Mouse (Mus musculus) MEL (cell line): ENCODE data around the gene Hist1h1c. TPM values are rescaled to one million over a fixed set of nuclear protein-coding genes. Genes with fewer than 3 reads are reported as not detected.
A peak's percentile ranks its signal among the peaks of the same experiment; 100 is the strongest.

ENCODE experiments used
- DNase-seq: peaks from one replicate; pipeline ENCODE4 v3.0.0; 2011; ENCODE audit warnings: low read depth, low spot score
- H3K27ac ChIP-seq: 2 replicates; pipeline ENCODE4 v1.5.1; 2012; ENCODE audit warnings: low read depth, mild to moderate bottlenecking, control low read depth, low read length, moderate library complexity; ENCODE audit not compliant: control insufficient read depth
- H3K27me3 ChIP-seq, 2 experiments: fragments of 150-350 bp in 1 of 2; sonication (generic) in 1 of 2; 2 replicates each; pipeline ENCODE4 v1.6.1; 2012; ENCODE audit warnings: low read length in 2 of 2, mild to moderate bottlenecking in 2 of 2, improper control_type of control experiment in 1 of 2, moderate library complexity in 1 of 2; ENCODE audit not compliant: insufficient read depth in 2 of 2, control insufficient read depth in 1 of 2
- H3K36me3 ChIP-seq, 2 experiments: 2 replicates each; pipeline ENCODE4 v1.6.1; 2012 to 2014; ENCODE audit warnings: low read length in 2 of 2, improper control_type of control experiment in 1 of 2, inconsistent platforms in 1 of 2, mild to moderate bottlenecking in 1 of 2; ENCODE audit not compliant: insufficient read depth in 2 of 2, control insufficient read depth in 1 of 2
- H3K4me1 ChIP-seq, 2 experiments: fragments of 150-350 bp in 1 of 2; sonication (generic) in 1 of 2; 2 replicates each; pipeline ENCODE4 v1.6.1; 2012; ENCODE audit warnings: low read length in 2 of 2, improper control_type of control experiment in 1 of 2, mild to moderate bottlenecking in 1 of 2; ENCODE audit not compliant: insufficient read depth in 2 of 2, control insufficient read depth in 1 of 2
- H3K4me3 ChIP-seq, 2 experiments: fragments of 150-350 bp in 1 of 2; sonication (generic) in 1 of 2; 2 replicates each; pipeline ENCODE4 v1.5.1; 2012; ENCODE audit warnings: low read depth in 2 of 2, low read length in 2 of 2, mild to moderate bottlenecking in 2 of 2, moderate library complexity in 2 of 2, control low read depth in 1 of 2, improper control_type of control experiment in 1 of 2; ENCODE audit not compliant: control insufficient read depth in 1 of 2, insufficient read depth in 1 of 2
- H3K79me2 ChIP-seq: 2 replicates; pipeline ENCODE4 v1.6.1; 2012; ENCODE audit warnings: mild to moderate bottlenecking, low read length, moderate library complexity; ENCODE audit not compliant: control insufficient read depth, poor library complexity, insufficient read depth
- H3K9ac ChIP-seq: 2 replicates; pipeline ENCODE4 v1.6.1; 2012; ENCODE audit warnings: low read depth, mild to moderate bottlenecking, control low read depth, low read length, moderate library complexity; ENCODE audit not compliant: control insufficient read depth, poor library complexity, severe bottlenecking
- H3K9me3 ChIP-seq: fragments of 150-350 bp; sonication (generic); replicated peaks from 2 replicates; pipeline ENCODE4 v1.6.1; 2012; ENCODE audit warnings: mild to moderate bottlenecking, low read length, improper control_type of control experiment, moderate library complexity; ENCODE audit not compliant: insufficient read depth
- BHLHE40 ChIP-seq: IDR thresholded peaks from 2 replicates; pipeline ENCODE4 v1.6.1; 2012; ENCODE audit warnings: low read depth, mild to moderate bottlenecking, inconsistent platforms, low read length, improper control_type of control experiment, borderline replicate concordance
- CHD2 ChIP-seq: IDR thresholded peaks from 2 replicates; pipeline ENCODE4 v1.6.1; 2011; ENCODE audit warnings: low read length, improper control_type of control experiment
- CTCF ChIP-seq, 3 experiments: IDR thresholded peaks in 2 of 3; conservative IDR thresholded peaks in 1 of 3; 2 replicates each; pipeline ENCODE4 v1.5.1; 2011 to 2012; ENCODE audit warnings: low read length in 3 of 3, low read depth in 2 of 3, mild to moderate bottlenecking in 2 of 3, improper control_type of control experiment in 1 of 3, inconsistent platforms in 1 of 3, mixed read lengths in 1 of 3, moderate library complexity in 1 of 3; ENCODE audit not compliant: control insufficient read depth in 1 of 3, insufficient read depth in 1 of 3, poor library complexity in 1 of 3, severe bottlenecking in 1 of 3
- E2F4 ChIP-seq: IDR thresholded peaks from 2 replicates; pipeline ENCODE4 v1.6.1; 2011; ENCODE audit warnings: low read depth, low read length, improper control_type of control experiment, borderline replicate concordance
- ELF1 ChIP-seq: IDR thresholded peaks from 2 replicates; pipeline ENCODE4 v1.6.1; 2014; ENCODE audit warnings: low read depth, mild to moderate bottlenecking, inconsistent platforms, low read length, improper control_type of control experiment, moderate library complexity
- ETS1 ChIP-seq: IDR thresholded peaks from 2 replicates; pipeline ENCODE4 v1.6.1; 2012; ENCODE audit warnings: low read depth, mild to moderate bottlenecking, inconsistent platforms, low read length, improper control_type of control experiment, moderate library complexity
- GABPA ChIP-seq: IDR thresholded peaks from 2 replicates; pipeline ENCODE4 v1.6.1; 2012; ENCODE audit warnings: low read depth, mild to moderate bottlenecking, inconsistent platforms, low read length, improper control_type of control experiment, moderate library complexity
- KAT2A ChIP-seq: conservative IDR thresholded peaks from 2 replicates; pipeline ENCODE4 v1.6.1; 2012; ENCODE audit warnings: low read depth, low read length, improper control_type of control experiment, inconsistent platforms
- MAX ChIP-seq: IDR thresholded peaks from 2 replicates; pipeline ENCODE4 v1.6.1; 2011; ENCODE audit warnings: low read length, improper control_type of control experiment
- NELFE ChIP-seq: IDR thresholded peaks from 2 replicates; pipeline ENCODE4 v1.6.1; 2011; ENCODE audit warnings: low read depth, low read length, improper control_type of control experiment
- RAD21 ChIP-seq: IDR thresholded peaks from 2 replicates; pipeline ENCODE4 v1.6.1; 2011; ENCODE audit warnings: mild to moderate bottlenecking, low read depth, low read length, improper control_type of control experiment
- SMC3 ChIP-seq: IDR thresholded peaks from 2 replicates; pipeline ENCODE4 v1.6.1; 2011; ENCODE audit warnings: low read depth, low read length, improper control_type of control experiment
- USF2 ChIP-seq, 2 experiments: IDR thresholded peaks; 2 replicates each; pipeline ENCODE4 v1.6.1; 2011 to 2012; ENCODE audit warnings: improper control_type of control experiment in 2 of 2, low read length in 2 of 2, borderline replicate concordance in 1 of 2, inconsistent platforms in 1 of 2, low read depth in 1 of 2, mild to moderate bottlenecking in 1 of 2; ENCODE audit not compliant: insufficient read depth in 1 of 2
- ZC3H11A ChIP-seq: IDR thresholded peaks from 2 replicates; pipeline ENCODE4 v1.6.1; 2012; ENCODE audit warnings: low read depth, mild to moderate bottlenecking, inconsistent platforms, low read length, improper control_type of control experiment
- ZNF384 ChIP-seq: IDR thresholded peaks from 2 replicates; pipeline ENCODE4 v1.6.1; 2012; ENCODE audit warnings: low read depth, mild to moderate bottlenecking, inconsistent platforms, low read length, improper control_type of control experiment
- polyA plus RNA-seq, 2 experiments: library from polyadenylated mRNA; stranded (reverse) in 1 of 2; unstranded in 1 of 2; fragments of >175 nt in 1 of 2; fragments of >200 nt in 1 of 2; gene quantifications; 2 replicates each; pipeline versions ENCODE4 v1.2.1 to v1.2.4; 2012; ENCODE audit warnings: low replicate concordance in 2 of 2, low read depth in 1 of 2; ENCODE audit not compliant: insufficient read length in 2 of 2, insufficient read depth in 1 of 2, missing spikeins in 1 of 2
- total RNA-seq: library from RNA; depleted of rRNA; stranded (reverse); fragments of 300-350 nt; gene quantifications from 2 replicates; pipeline ENCODE4 v1.2.3, GENCODE M21; 2012

Gene Hist1h1c
- total and polyA plus RNA-seq, 3 experiments = 3.8 to 348 TPM; not detected in 1

DNA sequence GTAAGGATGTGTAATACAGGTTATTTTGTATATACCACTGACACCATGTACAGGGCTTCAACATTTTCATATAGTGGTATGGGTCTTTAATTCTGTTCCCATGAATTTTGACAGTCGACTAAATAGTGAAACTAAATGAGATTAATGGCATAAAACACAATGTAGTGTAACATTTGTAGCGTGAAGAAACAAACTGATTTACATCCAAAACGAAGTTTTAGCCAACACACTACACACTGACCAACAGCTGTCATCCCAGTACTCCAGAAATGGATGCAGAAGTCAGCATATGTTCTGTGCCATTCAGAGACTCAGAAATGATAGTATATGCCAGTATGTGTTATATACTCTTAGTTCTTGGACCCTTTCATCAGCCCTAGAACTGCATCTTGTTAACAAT, 19.3 kb downstream of the Hist1h1c start:
- Histone ChIP-seq H3K9ac (peak overlapping the region; percentile 67), H3K9me3 (no peaks in the 10 kb centered on the region)
- DNase-seq = no peak
- TF ChIP-seq ETS1 = no peak
- TF ChIP-seq ZNF384 = no peak
- no peak for TF ChIP-seq SMC3
- no peak for TF ChIP-seq ELF1
- no peak for TF ChIP-seq BHLHE40
- no peak for TF ChIP-seq GABPA
- no peak for TF ChIP-seq CHD2
- no peak for TF ChIP-seq USF2 (IDR thresholded peaks at IDR 0.05; ENCODE audit: borderline replicate concordance in 1 of 2, insufficient read depth in 1 of 2, low read depth in 1 of 2, low read length in 2 of 2)
- no peak for TF ChIP-seq KAT2A
- TF ChIP-seq, all 39 proteins: peak for 0
- Histone ChIP-seq H3K4me3 (no peak overlapping the region), H3K36me3 (peaks cover 0 to 50% of the 10 kb centered on the region in 2 experiments; a peak in 2 of 4 replicates), H3K27ac (peak overlapping the region; percentile 70), H3K27me3 (no peaks in the 10 kb centered on the region), H3K79me2 (no peaks in the 10 kb centered on the region), H3K4me1 (peaks cover 0 to 11% of the 10 kb centered on the region in 2 experiments; a peak in 2 of 4 replicates)

DNA sequence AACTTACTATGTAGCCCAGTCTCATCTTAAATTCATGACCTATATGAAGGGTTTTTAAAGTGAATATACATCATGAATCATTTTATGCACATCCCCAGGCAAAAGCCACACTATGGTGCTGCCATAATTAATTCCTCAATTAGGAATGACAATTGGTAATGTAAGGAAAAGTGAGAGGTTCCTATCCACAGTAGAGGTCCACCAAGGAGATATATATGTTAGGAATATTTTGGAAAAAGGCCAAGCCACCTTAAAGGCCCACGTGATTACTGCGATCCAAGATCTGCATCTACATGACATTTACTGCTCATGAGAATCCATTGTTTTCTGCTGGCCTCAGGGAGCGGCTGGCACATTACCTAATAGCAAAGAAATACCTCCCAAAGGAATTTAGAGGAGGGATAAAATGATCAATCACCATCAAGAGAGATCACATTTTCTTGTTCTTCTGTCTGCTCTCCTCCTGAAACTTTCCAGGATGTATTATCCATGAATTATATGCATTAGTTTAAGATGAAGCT, 20.7 kb downstream of the Hist1h1c start:
- Histone ChIP-seq H3K27ac (peak overlapping the region; percentile 97), H3K9me3 (no peaks in the 10 kb centered on the region), H3K79me2 (no peaks in the 10 kb centered on the region; the same call in 1 of the 2 replicates), H3K27me3 (no peaks in the 10 kb centered on the region), H3K4me3 (no peak overlapping the region), H3K9ac (peak overlapping the region; percentile 81), H3K36me3 (peaks cover 0 to 44% of the 10 kb centered on the region in 2 experiments; a peak in 2 of 4 replicates), H3K4me1 (peaks cover 0 to 13% of the 10 kb centered on the region in 2 experiments; a peak in 2 of 4 replicates)
- DNase-seq = peak; percentile 52
- TF ChIP-seq MAX = no peak

DNA sequence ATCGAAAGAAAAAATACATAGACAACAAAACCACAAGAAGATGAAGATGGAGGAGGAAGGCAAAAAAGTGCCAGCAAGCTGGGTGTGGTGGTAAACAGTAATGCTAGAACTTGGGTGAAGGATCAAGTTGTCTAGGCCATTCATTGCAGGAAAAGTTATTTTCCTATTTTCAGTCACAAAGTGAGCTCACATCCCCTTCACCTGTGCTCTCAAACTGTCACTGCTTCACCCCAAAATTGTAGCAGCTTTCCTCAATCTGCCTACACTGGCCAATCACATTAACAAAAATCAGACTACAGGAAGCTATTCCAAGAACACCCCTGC, 21.3 kb downstream of the Hist1h1c start:
- Histone ChIP-seq H3K27ac (peak overlapping the region; percentile 97), H3K36me3 (peaks cover 0 to 47% of the 10 kb centered on the region in 2 experiments; a peak in 2 of 4 replicates), H3K79me2 (no peaks in the 10 kb centered on the region; the same call in 1 of the 2 replicates), H3K4me3 (peak overlapping the region in 1 of 2 experiments; percentile 27; a peak in 2 of 4 replicates), H3K4me1 (peaks cover 0 to 19% of the 10 kb centered on the region in 2 experiments; a peak in 2 of 4 replicates), H3K9me3 (no peaks in the 10 kb centered on the region), H3K27me3 (no peaks in the 10 kb centered on the region), H3K9ac (peak overlapping the region; percentile 81)
- DNase-seq = no peak
- TF ChIP-seq ZC3H11A (no peak), CTCF (IDR thresholded peaks at IDR 0.05 in 2 of 3, conservative IDR thresholded peaks at IDR 0.05 in 1 of 3; ENCODE audit: control insufficient read depth in 1 of 3, insufficient read depth in 1 of 3, low read depth in 2 of 3, low read length in 3 of 3, poor library complexity in 1 of 3, severe bottlenecking in 1 of 3) (0 out of 6 replicates have a peak, but pooled peaks of 1 of the 3 experiments have one; percentile 31), E2F4 (no peak), RAD21 (no peak), USF2 (IDR thresholded peaks at IDR 0.05; ENCODE audit: borderline replicate concordance in 1 of 2, insufficient read depth in 1 of 2, low read depth in 1 of 2, low read length in 2 of 2) (no peak), NELFE (no peak)
